Mouse (Mus musculus): Measurements from ENCODE around the gene Snorc. TPM values are rescaled to one million over a fixed set of nuclear protein-coding genes. Genes with fewer than 3 reads are reported as not detected.
"Not testable (repeated sequence)": the region's sequence is repeated elsewhere in the genome, so short reads cannot be mapped to it uniquely, and the experiment has no call there.

Snorc gene
- polyA plus RNA-seq (2015; fragmentation: Nextera tagmentation; extraction: Ambion mirVana) = not detected in 2 replicates

- not testable (repeated sequence) for H3K4me3 ChIP-seq (ENCODE audit: low read depth, low read length); H3K9me3 ChIP-seq (ENCODE audit: control insufficient read depth); H3K4me1 ChIP-seq (replicated peaks; ENCODE audit: control insufficient read depth, insufficient read depth, low read length); H3K27me3 ChIP-seq (replicated peaks; ENCODE audit: control insufficient read depth, insufficient read depth, low read length); ATAC-seq; H3K27ac ChIP-seq (ENCODE audit: low read depth, low read length); H3K4me2 ChIP-seq (replicated peaks; ENCODE audit: low read depth); H3K36me3 ChIP-seq (ENCODE audit: control insufficient read depth, insufficient read depth); H3K9ac ChIP-seq (ENCODE audit: low read depth, low read length)
- 49% methylated on average over 10 of the region's 10 CpGs for WGBS
Measured at GRCm38 (mm10) chr1:87469971-87470370, at the start of gene Snorc. Gene Snorc, plus strand, starts transcription at chr1:87470271.

GRCm38 (mm10) chr1:87435125-87435524 is 34.9 kb upstream of the Snorc start:
- no peak for ATAC-seq
- no peak overlapping the region for H3K4me2 ChIP-seq (replicated peaks; ENCODE audit: low read depth)
- no peaks in the 10 kb centered on the region for H3K9me3 ChIP-seq (ENCODE audit: control insufficient read depth)
- WGBS = 86% methylated on average over 2 of the region's 2 CpGs
- no peak for TF ChIP-seq CTCF (IDR thresholded peaks at IDR 0.05; ENCODE audit: low read depth)
- H3K9ac ChIP-seq (ENCODE audit: low read depth, low read length) = no peak overlapping the region
- no peaks in the 10 kb centered on the region for H3K4me1 ChIP-seq (replicated peaks; ENCODE audit: control insufficient read depth, insufficient read depth, low read length)
- no peak overlapping the region for H3K4me3 ChIP-seq (ENCODE audit: low read depth, low read length)
- H3K27ac ChIP-seq (ENCODE audit: low read depth, low read length) = no peak overlapping the region
- H3K36me3 ChIP-seq (ENCODE audit: control insufficient read depth, insufficient read depth) = peaks cover 70% of the 10 kb centered on the region
- H3K27me3 ChIP-seq (replicated peaks; ENCODE audit: control insufficient read depth, insufficient read depth, low read length) = no peaks in the 10 kb centered on the region

- no peak overlapping the region for H3K4me2 ChIP-seq (replicated peaks; ENCODE audit: low read depth)
- 78% methylated on average over 6 of the region's 6 CpGs for WGBS
- no peaks in the 10 kb centered on the region for H3K27me3 ChIP-seq (replicated peaks; ENCODE audit: control insufficient read depth, insufficient read depth, low read length)
- ATAC-seq = no peak
- H3K9ac ChIP-seq (ENCODE audit: low read depth, low read length) = no peak overlapping the region
- no peaks in the 10 kb centered on the region for H3K9me3 ChIP-seq (ENCODE audit: control insufficient read depth)
- TF ChIP-seq CTCF (IDR thresholded peaks at IDR 0.05; ENCODE audit: low read depth) = no peak
- H3K4me3 ChIP-seq (ENCODE audit: low read depth, low read length) = no peak overlapping the region
- no peaks in the 10 kb centered on the region for H3K4me1 ChIP-seq (replicated peaks; ENCODE audit: control insufficient read depth, insufficient read depth, low read length)
- no peak overlapping the region for H3K27ac ChIP-seq (ENCODE audit: low read depth, low read length)
- peaks cover 71% of the 10 kb centered on the region for H3K36me3 ChIP-seq (ENCODE audit: control insufficient read depth, insufficient read depth)
Measured at GRCm38 (mm10) chr1:87436583-87436982, 33.5 kb upstream of the Snorc start.

GRCm38 (mm10) chr1:87447183-87448104 is 22.6 kb upstream of the Snorc start:
- peak; percentile 80 for TF ChIP-seq CTCF (IDR thresholded peaks at IDR 0.05; ENCODE audit: low read depth)
- ATAC-seq = no peak
- Histone ChIP-seq H3K4me3 (ENCODE audit: low read depth, low read length) (no peak overlapping the region), H3K9me3 (ENCODE audit: control insufficient read depth) (no peaks in the 10 kb centered on the region), H3K27me3 (replicated peaks; ENCODE audit: control insufficient read depth, insufficient read depth, low read length) (no peaks in the 10 kb centered on the region), H3K36me3 (ENCODE audit: control insufficient read depth, insufficient read depth) (peaks cover 64% of the 10 kb centered on the region), H3K4me1 (replicated peaks; ENCODE audit: control insufficient read depth, insufficient read depth, low read length) (no peaks in the 10 kb centered on the region), H3K4me2 (replicated peaks; ENCODE audit: low read depth) (no peak overlapping the region), H3K9ac (ENCODE audit: low read depth, low read length) (no peak overlapping the region), H3K27ac (ENCODE audit: low read depth, low read length) (no peak overlapping the region)
- 44% methylated on average over 5 of the region's 5 CpGs for WGBS

- no peak for ATAC-seq
- Histone ChIP-seq H3K9ac (ENCODE audit: low read depth, low read length) (no peak overlapping the region), H3K27ac (ENCODE audit: low read depth, low read length) (no peak overlapping the region), H3K36me3 (ENCODE audit: control insufficient read depth, insufficient read depth) (peaks cover 46% of the 10 kb centered on the region), H3K4me2 (replicated peaks; ENCODE audit: low read depth) (no peak overlapping the region), H3K4me3 (ENCODE audit: low read depth, low read length) (no peak overlapping the region), H3K4me1 (replicated peaks; ENCODE audit: control insufficient read depth, insufficient read depth, low read length) (no peaks in the 10 kb centered on the region), H3K27me3 (replicated peaks; ENCODE audit: control insufficient read depth, insufficient read depth, low read length) (no peaks in the 10 kb centered on the region), H3K9me3 (ENCODE audit: control insufficient read depth) (no peaks in the 10 kb centered on the region)
- no peak for TF ChIP-seq CTCF (IDR thresholded peaks at IDR 0.05; ENCODE audit: low read depth)
- 63% methylated on average over 4 of the region's 4 CpGs for WGBS
Measured at GRCm38 (mm10) chr1:87449432-87449831, 20.6 kb upstream of the Snorc start.

GRCm38 (mm10) chr1:87456425-87456824 is 13.6 kb upstream of the Snorc start:
- H3K9ac ChIP-seq (ENCODE audit: low read depth, low read length) = no peak overlapping the region
- no peak overlapping the region for H3K4me2 ChIP-seq (replicated peaks; ENCODE audit: low read depth)
- H3K36me3 ChIP-seq (ENCODE audit: control insufficient read depth, insufficient read depth) = no peaks in the 10 kb centered on the region; the same call in 1 of the 2 replicates
- H3K27ac ChIP-seq (ENCODE audit: low read depth, low read length) = no peak overlapping the region
- 96% methylated on average over 1 of the region's 1 CpGs for WGBS
- no peaks in the 10 kb centered on the region for H3K9me3 ChIP-seq (ENCODE audit: control insufficient read depth)
- no peaks in the 10 kb centered on the region for H3K4me1 ChIP-seq (replicated peaks; ENCODE audit: control insufficient read depth, insufficient read depth, low read length)
- no peak for TF ChIP-seq CTCF (IDR thresholded peaks at IDR 0.05; ENCODE audit: low read depth)
- H3K4me3 ChIP-seq (ENCODE audit: low read depth, low read length) = no peak overlapping the region
- no peaks in the 10 kb centered on the region for H3K27me3 ChIP-seq (replicated peaks; ENCODE audit: control insufficient read depth, insufficient read depth, low read length)
- no peak for ATAC-seq

Measured in intestine, postnatal 0 days (tissue).